23 mouse cellular contexts compared by ENCODE assay signal in the genomic region with DNA sequence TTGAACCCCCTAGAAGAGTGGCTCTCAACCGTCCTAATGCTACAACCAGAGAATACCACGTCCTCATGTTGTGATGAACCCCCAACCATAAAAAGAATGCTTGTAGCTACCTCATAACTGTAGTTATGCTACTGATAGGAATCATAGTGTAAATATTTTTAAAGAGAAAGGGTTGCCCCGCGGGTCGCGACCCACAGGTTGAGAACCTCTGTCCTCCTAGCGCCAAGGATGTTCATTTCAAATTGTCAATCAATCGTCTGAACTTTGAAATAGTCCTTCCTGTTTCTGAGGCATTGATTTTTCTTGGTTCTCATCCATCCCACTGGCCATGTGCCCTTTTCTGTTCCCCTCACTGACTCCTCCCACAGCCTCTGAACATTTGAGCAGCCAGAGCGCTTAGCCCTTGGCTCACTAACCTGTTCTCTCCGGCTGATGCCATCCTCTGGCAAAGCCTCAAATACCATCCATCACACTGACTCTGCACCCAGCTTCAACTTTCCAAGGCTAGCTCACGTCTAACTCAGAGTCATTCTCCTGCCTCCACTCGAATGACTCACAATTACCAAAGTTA. TPM values are rescaled to one million over a fixed set of nuclear protein-coding genes. Genes with fewer than 3 reads are reported as not detected.
DNase-seq lines count a peak whose midpoint lies in the region; TF ChIP-seq lines count a peak whose summit lies in the region.
"Had no signal": no experiment of that assay in that cellular context is flagged by ENCODE, and none has a peak within 500 bp of the region (broad histone marks: within the 10 kb centered on the region; RNA-seq: fewer than 3 reads in every experiment).

No protein-coding gene starts in this region.

- H3K36me3 ChIP-seq in liver, adult 2 months (ENCODE audit: control insufficient read depth, insufficient read depth, low read length) = no peaks in the 10 kb centered on the region; the same call in 1 of the 2 replicates

- peak; percentile 58 for DNase-seq in adrenal gland, postnatal 14 days
- DNase-seq in adrenal gland, adult 18-20 months (ENCODE audit: low spot score in 2 of 2) = no peak
- DNase-seq in liver, adult 2 months (ENCODE audit: extremely low read depth, low read depth, low spot score) = peak; percentile 92
- DNase-seq in liver (no peak), A20 (ENCODE audit: low read depth, low spot score) (peak; percentile 37), adipocyte (ENCODE audit: low spot score) (peak; percentile 64)
- DNase-seq in thymus, postnatal 10 days (ENCODE audit: low spot score in 2 of 2) = no peak
- DNase-seq: B cell, adult 2 months; cerebellum, adult 2 months; cerebellum, postnatal 14 days; embryo, embryonic 11 days; gastrocnemius, adult 2 months; gastrocnemius, postnatal 25 days; heart, postnatal 10 days; heart, postnatal 4 days; kidney, adult 11 months had no signal

- H3K4me1 ChIP-seq in liver, adult 2 months (ENCODE audit: control insufficient read depth, insufficient read depth, low read length) = no peaks in the 10 kb centered on the region
- H3K4me1 ChIP-seq: embryonic facial prominence, embryonic 15.5 days; forebrain, embryonic 10.5 days; heart, embryonic 10.5 days; hindbrain, embryonic 12.5 days had no signal

- no peak overlapping the region for H3K27ac ChIP-seq in liver, adult 2 months (replicated peaks; ENCODE audit: insufficient read depth, low read depth, low read length)
- H3K27ac ChIP-seq: embryonic facial prominence, embryonic 15.5 days; forebrain, embryonic 10.5 days; gastrocnemius, adult 2 months; heart, embryonic 10.5 days; hindbrain, embryonic 12.5 days; hindbrain, postnatal 0 days had no signal

- 25% methylated on average over 12 of the region's 12 CpGs for WGBS in liver, adult 2 months

- H3K9ac ChIP-seq in liver, adult 2 months (ENCODE audit: low read depth, low read length) = no peak overlapping the region
- H3K9ac ChIP-seq: embryonic facial prominence, embryonic 15.5 days; hindbrain, embryonic 12.5 days had no signal

- no peaks in the 10 kb centered on the region for H3K79me2 ChIP-seq in liver, adult 2 months (ENCODE audit: control insufficient read depth, insufficient read depth, low read length)

- no peak for TF ChIP-seq POLR2A in liver, adult 2 months (IDR thresholded peaks at IDR 0.05; ENCODE audit: extremely low read depth, insufficient read depth, low read length)

- H3K4me3 ChIP-seq in liver, adult 2 months (ENCODE audit: insufficient read depth, low read depth, low read length) = no peak overlapping the region
- H3K4me3 ChIP-seq: embryonic facial prominence, embryonic 15.5 days; erythroblast, embryonic 14.5 days; forebrain, embryonic 10.5 days; gastrocnemius, adult 2 months; heart, embryonic 10.5 days; hindbrain, embryonic 12.5 days had no signal

- peak; percentile 30 for TF ChIP-seq CTCF in liver, adult 2 months (IDR thresholded peaks at IDR 0.05; ENCODE audit: low read depth, low read length)

- no peaks in the 10 kb centered on the region for H3K27me3 ChIP-seq in liver, adult 2 months (ENCODE audit: control insufficient read depth, insufficient read depth, low read length)
- H3K27me3 ChIP-seq: embryonic facial prominence, embryonic 15.5 days; hindbrain, embryonic 12.5 days had no signal

RNA-seq across cellular contexts. Expression of a gene that starts 13.5 kb away (rescaled TPM):
- 28.3 and 34.1 TPM in 2 replicates for total RNA-seq in adrenal gland, postnatal 14 days (2021)
- total RNA-seq in adrenal gland, adult 18-20 months (2021) = 10 to 100 TPM; 40.4 to 42.8 TPM
- total RNA-seq in liver, adult 2 months (2014; rRNA removed) = 3.7 and 4.7 TPM in 2 replicates
- 8.1 and 9.3 TPM in 2 replicates for polyA plus RNA-seq in liver, adult 2 months (2012; rRNA removed)

RNA-seq across cellular contexts. Expression of a gene that starts 36.3 kb away (rescaled TPM):
- total RNA-seq in adrenal gland, postnatal 14 days (2021) = 6.0 and 9.3 TPM in 2 replicates
- 1 to 10 TPM; 7.5 to 9.2 TPM for total RNA-seq in adrenal gland, adult 18-20 months (2021)
- total RNA-seq in liver, adult 2 months (2014; rRNA removed) = 0.27 and 0.46 TPM in 2 replicates
- polyA plus RNA-seq in liver, adult 2 months (2012; rRNA removed) = 0.57 and 0.71 TPM in 2 replicates
- total RNA-seq: granulocyte monocyte progenitor cell, adult 5-6 weeks had no signal

RNA-seq across cellular contexts. Expression of a gene that starts 37.4 kb away (rescaled TPM):
- total RNA-seq in adrenal gland, postnatal 14 days (2021) = 8.2 and 8.7 TPM in 2 replicates
- total RNA-seq in adrenal gland, adult 18-20 months (2021) = 10 to 100 TPM in 1 of 2 experiments, 1 to 10 TPM in 1; 8.8 to 10.3 TPM
- total RNA-seq in liver, adult 2 months (2014; rRNA removed) = 6.2 and 6.4 TPM in 2 replicates
- polyA plus RNA-seq in liver, adult 2 months (2012; rRNA removed) = 15.1 and 22.6 TPM in 2 replicates

RNA-seq across cellular contexts. Expression of a gene that starts 47.9 kb away (rescaled TPM):
- 71.8 and 77.5 TPM in 2 replicates for total RNA-seq in adrenal gland, postnatal 14 days (2021)
- 10 to 100 TPM; 72.1 to 77.9 TPM for total RNA-seq in adrenal gland, adult 18-20 months (2021)
- total RNA-seq in liver, adult 2 months (2014; rRNA removed) = 19.5 and 21.7 TPM in 2 replicates
- polyA plus RNA-seq in liver, adult 2 months (2012; rRNA removed) = 24.6 and 25.1 TPM in 2 replicates

RNA-seq across cellular contexts. Expression of a gene that starts 50.3 kb away (rescaled TPM):
- 5.1 and 5.4 TPM in 2 replicates for total RNA-seq in adrenal gland, postnatal 14 days (2021)
- total RNA-seq in adrenal gland, adult 18-20 months (2021) = 1 to 10 TPM; 9.3 to 9.4 TPM
- 1.2 and 1.3 TPM in 2 replicates for total RNA-seq in liver, adult 2 months (2014; rRNA removed)
- polyA plus RNA-seq in liver, adult 2 months (2012; rRNA removed) = 17.9 and 22.0 TPM in 2 replicates

Comparison
In these comparisons a context has a peak if more than half of its experiments do, and no peak if none do; other contexts are left out.
1. DNase-seq: peak in adrenal gland, postnatal 14 days (single experiment), liver, adult 2 months (single experiment), A20 (single experiment) and adipocyte (single experiment); none in adrenal gland, adult 18-20 months (0 of 2), liver (single experiment) and thymus, postnatal 10 days (0 of 2).